Mouse (Mus musculus) yolk sac, embryonic 10.5 days (tissue): ENCODE measurements around the gene Cfap36.
A peak's percentile ranks its signal among the peaks of the same experiment; 100 is the strongest.

ENCODE experiments used
- DNase-seq: peaks from one replicate; pipeline ENCODE4 v3.0.0-alpha.2; 2017; ENCODE audit warnings: low spot score

The Cfap36 gene

GRCm38 (mm10) chr11:29180657-29181056, 66.6 kb downstream of the Cfap36 start:
- DNase-seq: no peak

GRCm38 (mm10) chr11:29179319-29179718, 67.9 kb downstream of the Cfap36 start:
- no peak for DNase-seq

GRCm38 (mm10) chr11:29173706-29174436, 73.3 kb downstream of the Cfap36 start:
- no peak for DNase-seq

DNA sequence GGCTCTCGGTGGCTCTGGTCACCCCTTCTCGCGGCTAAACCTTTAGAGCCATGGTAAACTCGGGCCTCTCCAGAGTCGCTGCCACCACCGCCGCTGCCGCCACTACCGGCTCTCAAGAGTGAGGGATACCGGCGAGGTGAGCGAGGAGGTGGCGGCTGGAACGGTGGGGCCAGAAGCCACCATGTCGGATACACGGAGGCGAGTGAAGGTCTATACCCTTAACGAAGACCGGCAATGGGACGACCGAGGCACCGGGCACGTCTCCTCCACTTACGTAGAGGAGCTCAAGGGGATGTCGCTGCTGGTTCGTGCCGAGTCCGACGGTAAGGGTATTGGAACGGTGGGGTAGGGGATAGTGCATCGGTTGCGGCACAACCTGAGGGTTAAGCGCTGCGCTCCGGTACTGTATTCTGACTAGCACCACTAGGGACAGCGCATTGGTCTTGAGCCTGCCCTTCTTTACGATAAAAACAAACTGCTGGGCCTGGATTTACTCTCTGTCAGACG, 74.0 kb downstream of the Cfap36 start:
- DNase-seq: peak; percentile 71

GRCm38 (mm10) chr11:29172563-29173124, 74.6 kb downstream of the Cfap36 start, which contains the start of gene Ppp4r3b:
TSS of gene Ppp4r3b (plus strand) at chr11:29172890.
- DNase-seq: peak; percentile 97

GRCm38 (mm10) chr11:29171959-29172391, 75.2 kb downstream of the Cfap36 start:
- DNase-seq: peak; percentile 63
